Mouse (Mus musculus) ES-CJ7 (cell line): ENCODE measurements around the gene Map3k12.

ENCODE experiments used
- DNase-seq: peaks from one replicate; pipeline ENCODE4 v3.0.0; 2011; ENCODE audit warnings: low read depth, low spot score

Gene Map3k12

GRCm38 (mm10) chr15:102503447-102503846, 13.4 kb downstream of the Map3k12 start, which contains the start of gene Gm10337:
Gene Gm10337 (plus strand): TSS chr15:102503722.
- DNase-seq, result no peak

GRCm38 (mm10) chr15:102502254-102502840, 14.5 kb downstream of the Map3k12 start:
- no peak for DNase-seq

- DNase-seq, result no peak
These were observed 15.6 kb downstream of the Map3k12 start for GRCm38 (mm10) chr15:102501084-102501814.

DNA sequence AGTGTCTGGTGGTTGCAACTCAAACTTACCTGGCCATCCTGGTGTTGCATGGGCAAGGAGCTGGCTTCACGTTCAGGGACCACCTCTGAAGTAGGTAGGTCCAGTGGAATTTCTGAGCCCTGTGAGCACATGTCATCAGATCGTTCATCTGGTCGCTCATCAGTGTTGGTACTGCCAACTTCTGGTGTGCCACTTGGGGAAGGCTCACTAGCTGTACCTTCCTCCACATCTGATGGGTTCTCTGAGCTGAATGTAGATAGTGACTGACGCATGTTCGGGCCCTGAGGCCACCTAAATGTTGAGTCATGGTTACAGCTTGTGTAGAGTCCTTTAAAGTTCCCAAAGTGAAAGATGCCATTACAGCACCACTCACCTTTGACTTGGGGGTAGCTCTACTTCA, 16.4 kb downstream of the Map3k12 start:
- DNase-seq, result no peak

DNA sequence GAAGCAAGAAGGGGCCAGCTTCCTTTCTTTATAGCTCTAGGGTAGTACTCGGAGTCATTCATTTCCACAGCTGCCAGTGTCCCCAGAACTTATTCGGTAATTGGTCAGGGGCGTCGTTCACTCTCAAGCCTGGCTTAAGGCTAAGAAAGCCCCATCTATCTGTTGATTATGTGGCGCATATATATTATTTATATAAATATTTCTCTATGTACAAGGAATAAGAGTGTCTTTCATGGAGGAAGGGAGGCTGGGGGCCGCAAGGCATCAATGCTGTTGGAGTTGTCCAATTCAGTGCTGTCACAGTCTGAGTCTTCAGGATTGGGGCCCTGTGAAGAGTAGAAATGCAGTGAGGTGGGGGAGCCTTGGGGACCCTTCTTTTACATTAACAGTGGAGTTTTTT, 17.0 kb downstream of the Map3k12 start:
- no peak for DNase-seq

GRCm38 (mm10) chr15:102499370-102499769, 17.5 kb downstream of the Map3k12 start:
- no peak for DNase-seq

DNA sequence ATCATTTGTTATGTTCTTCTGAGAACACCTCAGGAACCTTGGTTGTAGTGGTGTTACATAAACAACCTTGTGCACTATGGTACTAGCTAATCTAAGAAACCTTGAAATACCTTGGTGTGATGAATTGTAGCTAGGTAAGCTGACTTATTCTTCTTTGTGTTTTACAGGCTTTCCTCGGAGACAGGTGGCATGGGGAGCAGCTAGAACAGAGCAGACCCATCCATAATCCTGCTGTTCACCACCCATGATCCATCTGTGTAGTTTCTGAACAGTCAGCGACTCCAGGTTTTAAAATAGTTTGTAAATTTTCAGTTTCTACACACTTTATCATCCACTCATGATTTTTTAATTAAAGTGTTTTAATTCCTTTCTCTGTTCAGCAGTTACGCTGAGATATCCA, 18.5 kb downstream of the Map3k12 start:
- no peak for DNase-seq

- no peak for DNase-seq
These were observed 29.2 kb downstream of the Map3k12 start for GRCm38 (mm10) chr15:102487664-102488063.

DNA sequence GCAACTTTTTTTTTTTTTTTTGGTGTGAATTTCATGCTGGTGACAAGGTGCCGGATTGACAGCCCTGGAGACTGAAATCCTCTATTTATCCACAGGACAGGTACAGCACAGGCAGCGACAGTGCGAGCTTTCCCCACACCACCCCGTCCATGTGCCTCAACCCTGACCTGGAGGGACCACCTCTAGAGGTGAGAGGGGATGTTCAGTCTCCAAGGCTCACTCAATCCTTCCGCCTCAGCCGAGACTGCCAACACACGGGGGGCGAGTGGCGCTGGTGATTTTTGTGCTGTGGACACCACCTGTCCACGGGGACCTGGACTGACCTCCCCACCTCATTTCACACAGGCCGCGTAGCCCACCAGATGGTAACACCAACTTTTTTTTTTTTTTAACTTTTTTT, 31.0 kb downstream of the Map3k12 start:
- DNase-seq, result no peak

GRCm38 (mm10) chr15:102483136-102483535, 33.7 kb downstream of the Map3k12 start:
- DNase-seq, result no peak

- no peak for DNase-seq
These were observed 42.3 kb downstream of the Map3k12 start for GRCm38 (mm10) chr15:102474520-102474919.

- DNase-seq, result no peak
These were observed 43.6 kb downstream of the Map3k12 start for GRCm38 (mm10) chr15:102473246-102473645.

- DNase-seq, result no peak
These were observed 45.1 kb downstream of the Map3k12 start for GRCm38 (mm10) chr15:102471727-102472126.

GRCm38 (mm10) chr15:102471295-102471645, 45.6 kb downstream of the Map3k12 start:
- DNase-seq, result no peak

DNA sequence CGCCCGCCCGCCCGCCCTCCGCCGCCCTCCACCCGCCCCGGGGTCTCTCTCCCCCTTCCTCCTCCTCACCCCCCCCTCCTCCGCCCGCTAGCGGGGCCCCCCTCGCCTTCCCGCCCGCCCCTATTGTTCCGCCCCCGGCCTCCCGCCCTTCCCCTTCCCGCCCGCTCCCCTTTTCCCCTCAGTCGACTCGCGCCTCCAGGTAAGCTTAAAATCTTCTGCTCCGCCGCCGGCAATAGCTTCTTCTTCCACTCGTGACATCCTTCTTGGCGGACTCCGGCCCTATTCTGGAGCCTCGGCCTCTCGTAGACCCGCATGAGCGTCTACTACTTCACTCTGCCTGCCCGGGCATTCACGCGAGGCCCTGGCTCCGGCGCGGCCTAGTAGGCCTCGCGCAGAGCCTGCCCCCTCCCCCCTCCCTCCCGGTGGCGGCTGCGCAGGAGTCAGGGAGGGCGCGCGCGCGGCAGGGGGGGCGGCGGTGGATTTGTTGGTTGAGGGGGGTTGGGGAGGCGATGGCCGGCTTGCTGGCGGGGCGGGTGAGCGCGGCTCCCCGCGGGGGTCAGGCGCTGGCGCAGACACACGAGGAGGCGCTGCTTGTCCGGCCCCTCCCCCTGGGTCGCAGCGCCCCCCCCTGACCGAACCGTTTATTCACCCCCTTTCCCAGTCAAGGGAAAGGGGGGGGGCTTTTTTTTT, 46.1 kb downstream of the Map3k12 start:
- DNase-seq, result peak; percentile 83

DNA sequence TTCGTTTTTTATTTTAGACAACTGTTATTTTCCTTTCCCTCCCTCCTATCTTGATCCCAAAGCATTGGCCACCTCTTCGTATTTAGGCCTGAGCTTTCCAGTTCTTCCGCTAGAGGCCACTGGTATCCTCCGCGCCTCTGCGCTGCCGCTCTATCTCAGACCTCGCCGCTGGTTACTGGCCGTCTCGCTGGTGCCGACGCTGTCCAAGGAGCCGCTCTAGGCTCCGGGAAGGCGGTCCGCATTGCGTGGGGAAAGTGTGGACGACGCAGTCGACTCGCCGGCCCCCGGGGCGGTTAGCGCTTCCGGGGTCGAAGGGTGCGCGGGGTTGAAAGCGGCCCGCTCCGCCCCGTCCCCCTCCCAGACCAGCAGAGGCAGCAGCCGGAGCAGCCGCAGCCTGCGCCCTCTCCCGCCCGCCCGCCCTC, 46.7 kb downstream of the Map3k12 start, which contains the start of gene Pcbp2:
TSS of gene Pcbp2 (plus strand) at position 357 of the 422 bp plus-strand sequence.
- DNase-seq, result peak; percentile 98

DNA sequence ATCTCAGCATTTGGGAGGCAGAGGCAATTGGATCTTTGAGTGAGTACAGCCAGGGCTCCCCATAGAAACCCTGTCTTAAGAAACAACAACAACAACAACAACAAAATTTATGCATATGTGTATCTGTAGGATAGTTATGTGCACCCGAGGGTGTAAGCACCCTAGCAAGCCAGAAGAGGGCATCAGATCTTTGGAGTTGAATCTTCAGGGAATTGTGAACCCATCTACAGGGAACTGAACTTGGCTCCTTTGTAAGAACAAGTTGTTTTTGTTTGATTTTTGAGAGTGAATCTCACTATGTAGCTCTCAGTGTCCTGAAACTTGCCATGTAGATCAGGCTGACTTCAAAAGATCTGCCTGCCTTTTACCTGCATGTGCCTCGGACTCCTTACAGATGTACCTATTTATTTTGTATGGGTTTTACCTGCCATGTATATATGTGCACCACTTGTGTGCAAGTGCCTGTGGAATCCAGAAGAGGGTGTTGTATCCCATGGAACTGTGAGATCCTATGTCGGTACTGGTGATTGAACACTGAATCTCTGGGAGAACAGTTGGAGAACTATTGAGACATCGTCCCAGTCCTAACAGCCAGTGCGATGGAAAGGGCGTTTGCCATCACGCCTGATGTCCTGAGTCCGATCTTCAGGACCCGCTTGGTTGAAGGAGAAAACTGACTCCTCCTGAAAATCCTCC, 48.0 kb downstream of the Map3k12 start:
- DNase-seq, result peak; percentile 52

DNA sequence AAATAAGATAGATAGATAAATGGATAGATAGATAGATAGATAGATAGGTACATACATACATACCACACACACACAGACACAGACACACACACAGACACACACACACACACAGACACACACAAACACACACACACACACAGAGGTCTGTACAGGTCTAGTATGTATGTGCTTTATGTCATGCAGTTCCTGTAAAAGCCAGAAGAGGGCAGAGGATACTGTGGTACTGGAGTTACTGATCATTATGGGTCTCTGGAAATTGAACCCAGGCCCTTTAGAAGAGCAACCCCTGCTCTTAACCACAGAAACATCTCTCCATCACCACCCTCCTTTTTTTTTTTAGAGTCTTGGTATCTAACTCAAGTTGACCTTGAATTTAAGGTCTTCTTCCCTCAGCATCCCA, 53.2 kb downstream of the Map3k12 start:
- DNase-seq, result peak; percentile 80

GRCm38 (mm10) chr15:102461430-102462075, 55.3 kb downstream of the Map3k12 start:
- peak; percentile 68 for DNase-seq

GRCm38 (mm10) chr15:102460971-102461370, 55.9 kb downstream of the Map3k12 start:
- peak; percentile 71 for DNase-seq

GRCm38 (mm10) chr15:102460409-102460808, 56.5 kb downstream of the Map3k12 start:
- no peak for DNase-seq

DNA sequence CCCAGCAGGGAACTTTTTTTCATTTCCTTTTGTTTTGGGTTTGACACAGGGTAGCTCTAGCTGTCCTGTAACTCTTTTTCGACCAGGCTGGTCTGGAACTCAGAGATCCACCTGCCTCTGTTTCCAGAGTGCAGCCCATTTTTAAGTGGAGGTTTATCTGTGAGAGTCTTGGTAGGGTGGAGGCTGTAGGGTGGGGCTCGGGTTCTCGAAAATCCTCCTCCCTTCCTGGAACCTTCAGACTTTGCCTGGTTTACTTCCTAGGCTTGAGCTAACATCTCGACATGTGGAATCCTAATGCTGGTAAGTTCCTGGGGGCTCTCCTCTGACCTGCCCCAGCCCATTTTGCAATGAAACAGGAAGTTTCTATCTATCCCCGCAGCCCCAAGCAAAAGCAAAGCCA, 57.0 kb downstream of the Map3k12 start:
- peak; percentile 51 for DNase-seq
